Mouse (Mus musculus) brain, embryonic 14.5 days (tissue): ENCODE data around the gene Fam180a. TPM values are rescaled to one million over a fixed set of nuclear protein-coding genes. Genes with fewer than 3 reads are reported as not detected.

Experiments used
- DNase-seq: peaks from one replicate; pipeline ENCODE4 v3.0.0-alpha.2; 2011; ENCODE audit warnings: low read depth
- CTCF ChIP-seq: fragments of 200-500 bp; IDR thresholded peaks from 2 replicates; pipeline ENCODE4 v1.5.1; 2012; ENCODE audit warnings: inconsistent platforms, mild to moderate bottlenecking, moderate library complexity, borderline replicate concordance; ENCODE audit not compliant: insufficient read depth, insufficient read length; ENCODE audit errors: extremely low read depth
- POLR2A ChIP-seq: fragments of 200-500 bp; IDR thresholded peaks from 2 replicates; pipeline ENCODE4 v1.6.1; 2012; ENCODE audit warnings: mild to moderate bottlenecking, inconsistent platforms, borderline replicate concordance; ENCODE audit not compliant: poor library complexity, insufficient read depth, insufficient read length, severe bottlenecking; ENCODE audit errors: extremely low read depth
- polyA plus RNA-seq: library from polyadenylated mRNA; depleted of rRNA; stranded (reverse); fragments of >200 nt; gene quantifications from 2 replicates; pipeline ENCODE4 v1.2.3, GENCODE M21; 2012

Fam180a gene
- polyA plus RNA-seq, 1 experiment: 0.16 TPM

- TF ChIP-seq POLR2A (no peak), CTCF (no peak)
- DNase-seq: no peak
These were observed 17.9 kb downstream of the Fam180a start, which contains the start of gene Slc13a4 for GRCm38 (mm10) chr6:35308037-35308436. Gene Slc13a4, minus strand, starts transcription at chr6:35308131.

DNA sequence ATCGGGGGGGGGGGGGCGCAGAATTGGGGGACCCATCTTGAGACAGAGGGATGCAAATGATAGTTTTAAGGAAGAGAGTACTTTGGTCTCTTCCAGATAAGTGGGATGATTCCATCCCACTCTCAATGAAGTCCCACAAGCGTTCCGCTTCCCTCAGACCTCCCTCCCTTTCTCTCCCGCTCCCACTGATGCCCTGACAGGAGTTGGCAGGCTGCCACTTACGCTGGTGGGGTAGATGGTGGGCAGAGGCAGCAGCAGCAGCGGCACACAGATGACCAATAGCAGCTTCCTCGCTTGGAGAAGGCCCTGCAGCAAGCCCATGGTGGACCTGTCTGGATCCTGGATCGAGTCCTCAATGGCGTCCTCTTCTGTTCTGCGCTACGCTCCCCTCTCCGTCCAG lies 18.8 kb downstream of the Fam180a start:
- peak; percentile 71 for DNase-seq

DNA sequence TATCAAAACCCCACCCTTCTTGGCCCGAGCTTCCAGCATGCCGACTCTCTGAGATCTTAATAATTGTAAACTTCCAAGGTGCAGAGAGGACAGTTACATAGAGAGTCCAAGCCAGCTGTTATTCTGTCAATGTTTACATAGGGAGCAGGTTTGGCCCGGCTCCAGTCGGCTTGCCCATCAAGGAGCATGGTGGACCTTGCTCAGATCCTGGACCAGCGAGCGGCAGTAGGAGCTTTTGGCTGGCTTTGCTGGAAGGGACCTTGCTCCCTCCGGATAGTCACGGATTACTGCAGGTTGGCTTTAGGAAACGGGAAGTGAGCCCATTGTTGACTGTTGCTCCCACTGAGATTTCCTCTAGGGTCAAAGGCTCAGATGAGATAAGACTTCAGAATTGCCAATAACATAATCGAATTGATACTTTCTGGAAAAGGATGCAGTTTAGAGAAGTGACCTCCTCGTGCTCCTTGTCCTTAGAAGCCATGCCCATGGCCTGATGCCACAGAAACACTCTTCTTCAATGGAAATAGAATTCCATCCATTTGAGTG lies 22.5 kb downstream of the Fam180a start:
- DNase-seq: no peak
- TF ChIP-seq CTCF (no peak), POLR2A (no peak)

More for the DNA sequence above, 18.8 kb downstream of the Fam180a start:
- TF ChIP-seq CTCF (no peak), POLR2A (no peak)

- no peak for DNase-seq
- no peak for TF ChIP-seq POLR2A
- TF ChIP-seq CTCF: no peak
These were observed 23.4 kb downstream of the Fam180a start for GRCm38 (mm10) chr6:35302581-35302980.

DNA sequence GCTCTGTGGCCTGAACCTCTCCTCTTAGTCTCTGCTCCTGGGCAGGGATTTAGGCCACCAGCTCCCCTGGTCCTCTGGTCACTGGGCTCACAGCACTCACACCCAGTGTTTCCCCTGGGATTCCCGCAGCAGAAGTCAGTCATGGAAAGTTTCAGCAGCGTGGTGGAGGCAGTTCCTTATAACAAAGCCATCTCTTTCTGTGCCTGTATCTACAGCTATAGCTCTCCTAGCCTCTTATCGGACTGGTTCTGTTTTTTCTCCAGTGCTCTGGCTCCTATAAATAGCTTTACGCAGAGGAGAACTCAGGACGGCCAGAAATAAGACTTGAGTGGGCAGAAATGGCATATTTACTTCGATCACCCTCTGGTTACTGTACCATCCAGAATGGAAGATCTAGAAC lies 27.6 kb downstream of the Fam180a start:
- TF ChIP-seq POLR2A (no peak), CTCF (no peak)
- no peak for DNase-seq

GRCm38 (mm10) chr6:35297516-35298227 lies 28.3 kb downstream of the Fam180a start:
- TF ChIP-seq POLR2A (no peak), CTCF (no peak)
- no peak for DNase-seq

DNA sequence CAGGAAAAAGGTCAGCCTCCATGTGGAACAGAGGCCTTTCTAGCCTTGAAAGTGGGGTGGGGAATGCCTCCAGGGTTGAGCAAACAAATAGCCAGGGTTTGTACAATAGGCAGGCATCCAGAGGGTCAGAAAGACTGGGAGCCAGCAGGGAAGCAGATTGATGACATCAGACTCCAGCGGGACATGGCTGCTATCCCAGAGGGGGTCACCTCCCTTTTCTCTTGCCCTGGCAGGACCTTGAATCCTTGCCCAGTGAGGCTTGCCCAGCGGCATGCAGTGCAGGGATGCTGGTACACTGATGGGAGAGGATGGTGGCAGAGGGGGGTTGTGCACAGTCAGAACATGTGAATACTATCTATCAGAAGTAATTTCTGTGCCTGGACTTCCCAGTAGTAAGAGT lies 28.9 kb downstream of the Fam180a start:
- peak; percentile 61 for DNase-seq
- no peak for TF ChIP-seq POLR2A
- no peak for TF ChIP-seq CTCF

DNA sequence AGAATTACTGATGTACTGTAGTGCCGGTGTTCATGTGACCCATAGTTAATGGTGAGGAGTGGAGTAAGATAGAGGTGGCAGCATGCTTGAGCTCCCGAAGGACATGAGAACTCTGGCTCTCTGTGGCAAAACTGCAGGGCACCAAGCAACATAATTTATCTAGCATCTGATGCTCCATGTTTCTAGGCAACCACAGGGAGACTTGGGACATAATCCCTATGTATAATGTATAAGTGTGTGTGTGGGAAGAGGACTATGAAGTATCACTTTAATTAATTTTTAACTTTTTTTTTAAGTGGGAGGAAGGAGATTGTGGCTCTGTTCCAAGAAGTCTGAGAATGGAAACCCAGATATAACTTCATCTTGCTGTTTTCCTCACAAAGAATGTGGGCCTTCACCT lies 31.0 kb downstream of the Fam180a start:
- TF ChIP-seq POLR2A (no peak), CTCF (no peak)
- peak; percentile 23 for DNase-seq

DNA sequence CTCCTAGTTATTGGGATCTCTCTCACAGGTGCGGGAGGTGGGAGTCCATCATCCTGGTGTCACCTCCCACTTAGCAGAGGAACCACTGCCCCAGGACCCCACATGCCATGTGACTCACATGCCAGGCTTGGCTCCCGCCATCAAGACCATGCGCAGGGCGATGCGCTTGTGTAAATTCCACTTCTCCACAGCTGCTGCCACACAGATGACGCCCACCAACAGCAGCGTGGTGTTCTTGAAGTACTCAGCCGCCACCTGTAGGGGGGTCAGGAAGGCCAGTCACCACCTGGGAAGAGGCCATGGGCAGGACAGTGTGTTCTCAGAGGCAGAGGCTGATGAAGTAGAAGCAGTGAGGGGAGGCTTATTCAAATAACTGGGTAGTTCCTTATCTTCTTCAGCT lies 36.3 kb downstream of the Fam180a start:
- TF ChIP-seq POLR2A (no peak), CTCF (no peak)
- no peak for DNase-seq

DNA sequence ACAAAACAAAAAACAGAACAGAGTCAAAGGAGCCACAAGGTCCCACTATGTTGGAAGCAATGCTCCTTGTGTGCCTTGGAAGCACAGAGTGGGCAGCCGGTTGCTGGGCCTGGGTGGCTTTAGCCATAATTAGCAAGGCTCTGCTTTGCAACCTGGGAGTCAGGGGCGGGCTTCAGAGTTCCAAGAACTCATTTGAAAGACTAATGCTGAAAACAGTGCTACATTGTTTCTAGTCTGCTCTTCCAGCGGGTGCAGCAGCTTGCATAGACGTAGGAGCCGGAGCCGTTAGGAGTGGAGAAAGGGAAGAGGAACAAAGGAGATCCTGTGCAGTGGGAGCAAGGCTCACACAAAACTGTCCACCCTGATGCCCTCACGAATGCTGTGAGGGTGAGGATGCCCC lies 37.0 kb downstream of the Fam180a start:
- DNase-seq: peak; percentile 71
- TF ChIP-seq POLR2A (no peak), CTCF (no peak)

DNA sequence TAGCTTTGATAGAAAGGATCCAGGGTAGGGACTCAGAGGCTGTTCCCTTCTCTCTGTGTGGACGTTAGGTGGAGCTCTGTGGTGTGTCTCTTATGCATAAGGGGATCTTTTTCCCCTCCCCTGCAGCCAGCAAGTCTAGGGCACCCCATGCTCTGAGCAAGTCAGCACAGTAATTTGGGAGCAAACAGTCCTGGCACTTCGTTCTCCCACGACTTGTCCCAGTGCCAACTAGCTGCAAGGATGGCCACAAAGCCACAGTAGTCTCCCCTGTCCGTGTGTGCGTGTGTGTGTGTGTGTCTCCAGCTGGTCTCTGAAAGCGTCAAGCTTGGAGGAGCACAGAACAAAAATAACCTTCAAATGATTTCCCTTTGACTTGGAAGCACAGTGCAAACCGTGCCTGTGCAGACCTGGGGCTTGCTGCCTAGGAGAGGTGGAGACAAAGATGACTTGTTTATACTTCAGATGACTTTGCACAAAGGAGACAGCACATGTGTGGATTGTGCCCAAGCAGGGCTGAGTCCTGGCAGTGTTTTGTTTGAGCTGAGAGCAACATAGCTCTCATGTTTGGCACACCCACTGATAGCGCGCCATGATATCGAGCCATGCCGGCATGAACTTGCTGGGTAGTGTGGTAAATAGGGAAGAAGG lies 37.7 kb downstream of the Fam180a start:
- peak; percentile 64 for DNase-seq
- TF ChIP-seq POLR2A (no peak), CTCF (no peak)

GRCm38 (mm10) chr6:35279306-35279705 lies 46.6 kb downstream of the Fam180a start:
- no peak for DNase-seq
- TF ChIP-seq POLR2A: no peak

GRCm38 (mm10) chr6:35277903-35278587 lies 47.9 kb downstream of the Fam180a start:
- DNase-seq: no peak
- TF ChIP-seq CTCF: no peak
- no peak for TF ChIP-seq POLR2A
